Mouse (Mus musculus) heart, adult 10 weeks (tissue): ENCODE data around the gene Tmem230. TPM values are rescaled to one million over a fixed set of nuclear protein-coding genes. Genes with fewer than 3 reads are reported as not detected.

Source experiments
- polyA plus RNA-seq: library from polyadenylated mRNA; stranded (reverse); fragments of 350-450 nt; fragmentation: Illumina TruSeq; extraction: RNeasy Lipid Tissue Mini Kit (QIAGEN cat#74804); gene quantifications from one replicate; pipeline ENCODE4 v1.2.3, GENCODE M21; 2014; ENCODE audit warnings: low read depth, low replicate concordance

Gene Tmem230
- 35.0 TPM for polyA plus RNA-seq

DNA sequence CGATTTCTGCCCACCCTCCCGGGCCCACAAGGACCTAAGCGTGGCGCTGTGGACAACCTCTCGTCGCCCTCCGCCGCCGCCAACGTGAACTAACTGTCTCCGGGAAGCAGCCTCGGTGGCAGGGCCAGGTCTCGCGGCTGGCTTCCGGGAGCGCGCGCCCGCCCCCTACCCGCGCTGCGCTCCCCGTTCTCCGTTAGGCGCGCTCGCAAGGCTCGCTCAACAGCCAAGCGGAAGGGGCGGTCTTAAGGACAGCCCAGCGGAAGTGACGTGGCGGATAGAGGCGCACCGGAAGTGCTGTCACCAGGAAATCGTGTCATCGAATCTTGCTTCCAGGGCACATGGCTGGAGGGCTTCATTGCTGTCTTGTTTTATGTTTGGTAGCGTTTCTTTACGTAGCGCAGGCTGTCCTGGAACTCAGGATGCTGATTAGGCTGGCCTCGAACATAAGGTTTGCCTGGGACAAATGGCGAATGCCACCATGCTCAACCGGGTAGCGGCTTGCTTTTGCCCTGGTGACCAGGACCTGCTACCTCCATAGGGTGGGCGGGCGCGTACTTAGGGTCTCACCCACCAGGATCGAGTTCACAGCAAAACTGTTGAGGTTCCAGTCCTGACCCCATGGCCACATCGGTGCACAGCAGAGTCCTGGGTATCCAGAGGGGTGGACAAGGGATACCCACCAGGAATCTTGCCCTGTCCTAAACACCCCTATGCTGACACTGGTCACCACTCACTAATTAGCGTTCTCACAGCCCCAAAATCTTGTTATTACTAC lies at the start of gene Tmem230:
TSS of gene Tmem230 (minus strand) at position 269 of the 775 bp plus-strand sequence.

GRCm38 (mm10) chr2:132262879-132263398 lies 15.3 kb upstream of the Tmem230 start, which contains the start of gene Cds2:
Gene Cds2 (plus strand): TSS chr2:132263148.

GRCm38 (mm10) chr2:132252542-132253528 lies 5.2 kb upstream of the Tmem230 start, which contains the start of gene Pcna:
Gene Pcna (minus strand): TSS chr2:132253314.

Other genes with a start within 250 kb of the Tmem230 start
- gene Rassf2, start 217.5 kb downstream of the Tmem230 start, polyA plus RNA-seq, result 5.3 TPM
- gene Slc23a2, start 102.7 kb downstream of the Tmem230 start, polyA plus RNA-seq, result 10.6 TPM
- 59.8 TPM for gene Pcna, start 5.5 kb upstream of the Tmem230 start, polyA plus RNA-seq
- gene Cds2, start 15.3 kb upstream of the Tmem230 start, polyA plus RNA-seq, result 68.6 TPM
- gene Prokr2, start 137.6 kb upstream of the Tmem230 start, polyA plus RNA-seq, result 0.18 TPM